Mouse (Mus musculus): ENCODE measurements around the gene Gm49354. TPM values are rescaled to one million over a fixed set of nuclear protein-coding genes. Genes with fewer than 3 reads are reported as not detected.
A peak's percentile ranks its signal among the peaks of the same experiment; 100 is the strongest.

Gene Gm49354
- total RNA-seq (2014; rRNA removed) (not detected in 2 replicates), polyA plus RNA-seq (2012; rRNA removed) (not detected in 2 replicates)

- Histone ChIP-seq H3K36me3 (ENCODE audit: control insufficient read depth, insufficient read depth, low read length) (peaks cover 86% of the 10 kb centered on the region), H3K4me3 (ENCODE audit: insufficient read depth, low read depth, low read length) (no peak within 1 kb of the TSS), H3K27ac (replicated peaks; ENCODE audit: insufficient read depth, low read depth, low read length) (no peak within 1 kb of the TSS), H3K4me1 (ENCODE audit: control insufficient read depth, insufficient read depth, low read length) (no peaks in the 10 kb centered on the region), H3K27me3 (ENCODE audit: control insufficient read depth, insufficient read depth, low read length) (no peaks in the 10 kb centered on the region), H3K79me2 (ENCODE audit: control insufficient read depth, insufficient read depth, low read length) (no peaks in the 10 kb centered on the region), H3K9ac (ENCODE audit: low read depth, low read length) (no peak within 1 kb of the TSS)
- no peak for TF ChIP-seq POLR2A (IDR thresholded peaks at IDR 0.05; ENCODE audit: extremely low read depth, insufficient read depth, low read length)
- TF ChIP-seq CTCF (IDR thresholded peaks at IDR 0.05; ENCODE audit: low read depth, low read length), result no peak
- DNase-seq (ENCODE audit: extremely low read depth, low read depth, low spot score), result no peak
- 79% methylated on average over 7 of the region's 7 CpGs for WGBS
Measured at GRCm38 (mm10) chr13:59782145-59782544, at the start of gene Gm49354. TSS of gene Gm49354 (minus strand) at chr13:59782245.

- no peak overlapping the region for H3K9ac ChIP-seq (ENCODE audit: low read depth, low read length)
- peaks cover 11% of the 10 kb centered on the region; the same call in 1 of the 2 replicates for H3K79me2 ChIP-seq (ENCODE audit: control insufficient read depth, insufficient read depth, low read length)
- H3K4me3 ChIP-seq (ENCODE audit: insufficient read depth, low read depth, low read length), result no peak overlapping the region
- peaks cover 6% of the 10 kb centered on the region for H3K36me3 ChIP-seq (ENCODE audit: control insufficient read depth, insufficient read depth, low read length)
- peak; percentile 70 for DNase-seq (ENCODE audit: extremely low read depth, low read depth, low spot score)
- no peaks in the 10 kb centered on the region for H3K27me3 ChIP-seq (ENCODE audit: control insufficient read depth, insufficient read depth, low read length)
- H3K4me1 ChIP-seq (ENCODE audit: control insufficient read depth, insufficient read depth, low read length), result peaks cover 6% of the 10 kb centered on the region
- TF ChIP-seq CTCF (IDR thresholded peaks at IDR 0.05; ENCODE audit: low read depth, low read length) (no peak), POLR2A (IDR thresholded peaks at IDR 0.05; ENCODE audit: extremely low read depth, insufficient read depth, low read length) (no peak)
- H3K27ac ChIP-seq (replicated peaks; ENCODE audit: insufficient read depth, low read depth, low read length), result no peak overlapping the region
Measured at GRCm38 (mm10) chr13:59825966-59826365, 43.9 kb upstream of the Gm49354 start.

GRCm38 (mm10) chr13:59822507-59823462 lies 40.7 kb upstream of the Gm49354 start, which contains the start of gene Tut7:
TSS of gene Tut7 (minus strand) at chr13:59823147.
- TF ChIP-seq POLR2A (IDR thresholded peaks at IDR 0.05; ENCODE audit: extremely low read depth, insufficient read depth, low read length) (peak; percentile 75), CTCF (IDR thresholded peaks at IDR 0.05; ENCODE audit: low read depth, low read length) (no peak)
- under 1% methylated on average over 98 of the region's 100 CpGs for whole genome bisulfite sequencing
- Histone ChIP-seq H3K4me1 (ENCODE audit: control insufficient read depth, insufficient read depth, low read length) (peaks cover 19% of the 10 kb centered on the region), H3K36me3 (ENCODE audit: control insufficient read depth, insufficient read depth, low read length) (peaks cover 12% of the 10 kb centered on the region), H3K9ac (ENCODE audit: low read depth, low read length) (peak within 1 kb of the TSS; percentile 98), H3K79me2 (ENCODE audit: control insufficient read depth, insufficient read depth, low read length) (peaks cover 17% of the 10 kb centered on the region; the same call in 1 of the 2 replicates), H3K27me3 (ENCODE audit: control insufficient read depth, insufficient read depth, low read length) (no peaks in the 10 kb centered on the region), H3K27ac (replicated peaks; ENCODE audit: insufficient read depth, low read depth, low read length) (peak within 1 kb of the TSS; percentile 99), H3K4me3 (ENCODE audit: insufficient read depth, low read depth, low read length) (peak within 1 kb of the TSS; percentile 93)
- peak; percentile 79 for DNase-seq (ENCODE audit: extremely low read depth, low read depth, low spot score)

- Histone ChIP-seq H3K36me3 (ENCODE audit: control insufficient read depth, insufficient read depth, low read length) (peaks cover 29% of the 10 kb centered on the region), H3K27ac (replicated peaks; ENCODE audit: insufficient read depth, low read depth, low read length) (no peak overlapping the region), H3K9ac (ENCODE audit: low read depth, low read length) (no peak overlapping the region), H3K27me3 (ENCODE audit: control insufficient read depth, insufficient read depth, low read length) (no peaks in the 10 kb centered on the region), H3K4me3 (ENCODE audit: insufficient read depth, low read depth, low read length) (no peak overlapping the region), H3K79me2 (ENCODE audit: control insufficient read depth, insufficient read depth, low read length) (peaks cover 17% of the 10 kb centered on the region; the same call in 1 of the 2 replicates), H3K4me1 (ENCODE audit: control insufficient read depth, insufficient read depth, low read length) (peaks cover 19% of the 10 kb centered on the region)
- WGBS, result 25% methylated on average over 3 of the region's 3 CpGs
- TF ChIP-seq CTCF (IDR thresholded peaks at IDR 0.05; ENCODE audit: low read depth, low read length) (no peak), POLR2A (IDR thresholded peaks at IDR 0.05; ENCODE audit: extremely low read depth, insufficient read depth, low read length) (no peak)
- no peak for DNase-seq (ENCODE audit: extremely low read depth, low read depth, low spot score)
Measured at GRCm38 (mm10) chr13:59820836-59821235, 38.8 kb upstream of the Gm49354 start.

GRCm38 (mm10) chr13:59820114-59820513 lies 38.1 kb upstream of the Gm49354 start:
- no peak overlapping the region for H3K9ac ChIP-seq (ENCODE audit: low read depth, low read length)
- peaks cover 19% of the 10 kb centered on the region for H3K4me1 ChIP-seq (ENCODE audit: control insufficient read depth, insufficient read depth, low read length)
- TF ChIP-seq CTCF (IDR thresholded peaks at IDR 0.05; ENCODE audit: low read depth, low read length) (no peak), POLR2A (IDR thresholded peaks at IDR 0.05; ENCODE audit: extremely low read depth, insufficient read depth, low read length) (no peak)
- peak; percentile 68 for DNase-seq (ENCODE audit: extremely low read depth, low read depth, low spot score)
- H3K27ac ChIP-seq (replicated peaks; ENCODE audit: insufficient read depth, low read depth, low read length), result no peak overlapping the region
- H3K27me3 ChIP-seq (ENCODE audit: control insufficient read depth, insufficient read depth, low read length), result no peaks in the 10 kb centered on the region
- H3K36me3 ChIP-seq (ENCODE audit: control insufficient read depth, insufficient read depth, low read length), result peaks cover 37% of the 10 kb centered on the region
- WGBS, result 23% methylated on average over 4 of the region's 4 CpGs
- peak overlapping the region; percentile 20; the same call in 1 of the 2 replicates for H3K4me3 ChIP-seq (ENCODE audit: insufficient read depth, low read depth, low read length)
- H3K79me2 ChIP-seq (ENCODE audit: control insufficient read depth, insufficient read depth, low read length), result peaks cover 17% of the 10 kb centered on the region; the same call in 1 of the 2 replicates

Measured in liver, adult 2 months (tissue).